Mouse (Mus musculus) retina, postnatal 7 days (tissue): ENCODE measurements around the gene Vipr2.

Source experiments
- DNase-seq: peaks from one replicate; pipeline ENCODE4 v3.0.0-alpha.2; 2012; ENCODE audit warnings: low read depth, low spot score

The Vipr2 gene

GRCm38 (mm10) chr12:116077074-116077854 lies at the start of gene Vipr2:
TSS of gene Vipr2 (plus strand) at chr12:116077726.
- DNase-seq: peak; percentile 32

DNA sequence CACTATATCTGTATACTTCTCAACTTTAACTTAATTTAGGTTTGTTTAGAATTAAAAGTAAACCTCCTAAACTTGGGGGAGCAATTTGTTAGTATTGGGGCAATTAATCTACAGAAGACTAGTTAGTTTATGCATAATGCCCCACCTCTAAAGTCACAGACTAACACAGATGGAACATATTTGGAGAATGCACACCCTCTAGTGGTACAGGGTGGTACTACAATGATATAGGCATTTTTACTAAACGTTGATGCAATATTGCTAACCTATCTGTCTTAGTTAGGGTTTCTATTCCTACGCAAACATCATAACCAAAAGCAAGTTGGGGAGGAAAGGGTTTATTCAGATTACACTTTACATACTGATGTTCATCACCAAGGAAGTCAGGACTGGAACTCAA lies 49.4 kb upstream of the Vipr2 start:
- peak; percentile 9 for DNase-seq

DNA sequence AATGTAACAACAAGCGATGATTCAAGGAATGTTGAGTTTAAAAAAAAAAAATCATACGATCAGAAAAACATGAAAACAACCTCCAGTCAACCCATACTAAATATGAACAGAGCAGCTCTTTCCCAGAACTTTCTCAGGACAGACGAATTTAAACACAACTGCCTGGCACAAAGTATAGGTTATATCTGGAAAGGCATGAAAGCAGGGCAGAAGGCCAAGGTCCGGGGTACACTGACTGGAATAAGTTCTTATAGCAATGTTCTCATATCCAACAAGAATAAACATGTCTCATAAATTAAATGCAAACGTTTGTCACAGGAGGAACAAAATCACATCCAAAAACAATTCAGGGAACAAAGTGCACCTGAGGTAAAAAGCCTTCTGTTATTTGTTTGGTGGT lies 42.2 kb upstream of the Vipr2 start:
- DNase-seq: no peak

DNA sequence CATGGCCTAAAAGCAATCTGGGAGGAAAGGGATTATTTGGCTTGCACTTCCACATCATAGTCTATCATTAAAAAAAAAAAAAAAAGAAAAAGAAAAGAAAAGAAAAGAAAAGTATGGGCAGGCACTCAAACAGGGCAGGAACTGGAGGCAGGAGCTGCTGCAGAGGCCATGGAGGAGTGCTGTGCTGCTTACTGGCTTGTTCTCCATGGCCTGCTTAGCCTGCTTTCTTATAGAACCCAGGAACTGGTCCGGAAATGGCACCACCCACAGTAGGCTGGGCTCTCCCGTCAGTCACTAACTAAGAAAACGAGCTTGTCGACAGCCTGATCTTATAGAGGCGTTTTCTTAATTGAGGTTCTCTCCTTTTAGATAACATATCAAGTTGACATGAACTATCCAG lies 32.7 kb upstream of the Vipr2 start:
- DNase-seq: no peak

- peak; percentile 97 for DNase-seq
Measured at GRCm38 (mm10) chr12:116047440-116048377, 29.8 kb upstream of the Vipr2 start, which contains the start of gene Zfp386. TSS of gene Zfp386 (plus strand) at chr12:116047724.

GRCm38 (mm10) chr12:116048766-116049165 lies 28.8 kb upstream of the Vipr2 start:
- no peak for DNase-seq

GRCm38 (mm10) chr12:116049236-116049635 lies 28.3 kb upstream of the Vipr2 start:
- DNase-seq: no peak

- peak; percentile 24 for DNase-seq
Measured at GRCm38 (mm10) chr12:116049701-116050100, 27.8 kb upstream of the Vipr2 start.

- DNase-seq: no peak
Measured at GRCm38 (mm10) chr12:116054342-116054741, 23.2 kb upstream of the Vipr2 start.

GRCm38 (mm10) chr12:116056112-116056511 lies 21.4 kb upstream of the Vipr2 start:
- no peak for DNase-seq

- no peak for DNase-seq
Measured at GRCm38 (mm10) chr12:116061561-116062193, 15.8 kb upstream of the Vipr2 start.

- no peak for DNase-seq
Measured at GRCm38 (mm10) chr12:116062194-116062583, 15.3 kb upstream of the Vipr2 start.

- no peak for DNase-seq
Measured at GRCm38 (mm10) chr12:116063020-116063419, 14.5 kb upstream of the Vipr2 start.

DNA sequence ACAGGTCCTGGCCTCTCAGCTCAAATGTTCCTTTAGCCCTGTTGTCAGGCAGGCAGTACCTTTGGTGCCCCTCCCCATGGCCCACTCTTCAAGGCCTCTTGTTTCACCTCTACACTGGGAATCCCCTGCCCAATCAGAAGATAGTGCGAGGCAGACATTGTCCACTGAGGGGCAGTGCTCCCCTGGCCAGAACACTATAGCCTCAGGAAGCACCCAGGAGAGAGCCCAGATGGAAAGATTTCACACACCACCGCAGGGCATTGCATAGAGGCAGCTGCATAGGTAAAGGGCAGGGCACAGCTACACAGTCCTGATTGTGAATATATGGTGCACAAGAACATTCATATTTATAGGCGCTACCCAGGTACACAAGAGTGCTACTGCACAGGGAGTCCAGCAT lies 6.5 kb upstream of the Vipr2 start:
- peak; percentile 72 for DNase-seq

GRCm38 (mm10) chr12:116077855-116078366 lies 385 bp downstream of the Vipr2 start:
- DNase-seq: no peak

DNA sequence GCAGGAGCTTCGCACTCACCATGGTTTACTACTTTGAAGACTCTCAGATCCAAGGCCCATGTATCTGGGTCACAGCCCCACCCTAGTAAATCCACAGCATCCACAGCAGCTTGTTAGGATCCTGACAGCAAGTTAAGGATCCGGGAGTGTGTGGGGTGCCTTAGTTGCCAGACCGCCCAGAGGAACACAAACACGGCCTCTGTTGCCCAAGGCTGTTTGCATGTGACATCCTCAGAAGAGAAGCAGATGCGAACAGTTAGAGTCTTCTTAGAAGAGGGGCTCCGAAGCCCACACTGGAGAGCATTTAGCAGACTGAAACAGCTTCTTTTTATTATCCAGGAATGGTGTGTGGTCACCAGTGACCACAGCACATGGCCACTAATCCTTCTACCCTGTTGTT lies 5.6 kb downstream of the Vipr2 start:
- no peak for DNase-seq

DNA sequence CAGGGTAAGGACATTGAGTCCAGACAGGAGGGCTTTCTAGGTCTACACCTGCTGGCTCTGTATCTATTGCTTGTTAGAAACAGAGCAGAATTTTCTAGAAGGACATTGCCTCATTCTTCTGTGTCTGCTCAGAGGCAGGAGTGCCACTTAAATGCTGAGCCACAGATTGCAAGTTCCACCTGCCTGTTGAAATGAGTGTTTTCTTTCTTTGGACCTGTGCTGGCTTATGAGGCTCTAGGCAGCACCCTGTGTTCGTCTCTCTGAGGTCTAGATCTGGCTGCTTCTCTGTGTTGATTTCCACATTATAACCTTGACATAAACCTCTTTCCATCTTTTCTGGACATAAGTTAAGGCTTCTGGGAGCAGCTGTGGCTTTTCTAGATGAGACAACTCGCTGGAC lies 6.8 kb downstream of the Vipr2 start:
- no peak for DNase-seq

DNA sequence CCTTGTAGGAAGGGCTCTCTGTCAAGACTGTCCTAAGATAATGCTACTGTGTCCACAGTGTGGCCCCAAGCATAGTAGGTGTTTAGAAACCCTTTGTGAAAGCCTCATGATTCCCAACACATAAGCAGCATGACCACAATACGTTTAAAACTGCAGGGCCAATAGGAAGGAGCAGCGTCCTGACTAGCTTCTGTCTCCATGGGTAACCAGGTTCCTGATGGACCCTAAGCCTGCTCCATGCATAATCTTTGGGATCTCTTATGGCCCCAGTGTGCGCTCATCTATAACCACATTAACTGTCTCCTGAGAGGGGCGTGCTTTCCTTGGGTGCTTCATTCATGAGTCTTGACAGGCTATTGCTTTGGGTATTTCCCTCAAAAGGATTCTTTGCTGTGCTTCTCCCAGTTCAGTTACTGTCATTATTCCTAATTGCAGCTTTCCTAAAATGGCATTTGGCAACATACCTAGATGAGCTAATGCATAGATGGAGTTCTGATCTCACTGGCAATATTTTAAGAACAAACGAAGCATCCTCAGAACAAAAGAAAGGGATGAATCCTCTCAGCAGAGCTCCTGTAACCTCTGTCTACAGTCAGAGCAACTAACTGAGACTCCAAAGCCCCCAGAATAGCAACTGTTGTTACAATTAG lies 9.6 kb downstream of the Vipr2 start:
- DNase-seq: no peak

DNA sequence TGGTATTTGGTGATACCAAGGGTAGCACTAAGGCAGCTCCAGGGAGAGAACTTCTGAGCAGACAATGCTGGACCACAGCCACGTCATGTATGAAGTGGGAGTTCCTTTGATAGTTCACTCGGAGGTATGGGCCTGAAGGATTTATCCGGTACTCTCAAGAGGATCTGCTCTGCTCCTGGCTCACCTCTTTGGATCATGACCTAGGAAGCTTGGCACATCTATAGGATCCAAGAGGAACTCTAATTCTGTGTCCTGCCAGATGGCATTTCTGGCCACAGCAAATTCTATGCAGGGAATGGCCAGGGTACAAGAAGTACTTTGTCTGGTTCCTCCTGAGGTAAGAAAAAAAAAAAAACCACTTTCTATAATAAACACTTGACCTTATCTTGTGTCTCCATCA lies 12.3 kb downstream of the Vipr2 start:
- DNase-seq: no peak

GRCm38 (mm10) chr12:116094765-116095555 lies 17.4 kb downstream of the Vipr2 start:
- DNase-seq: no peak
